Mouse (Mus musculus) lung, adult 2 months (tissue): ENCODE measurements around the gene Plgrkt. TPM values are rescaled to one million over a fixed set of nuclear protein-coding genes. Genes with fewer than 3 reads are reported as not detected.

Source experiments
- DNase-seq: peaks from one replicate; pipeline ENCODE4 v3.0.0; 2022
- H3K4me1 ChIP-seq: fragments of 200-500 bp; 2 replicates; pipeline ENCODE4 v1.6.1; 2011; ENCODE audit warnings: low read length; ENCODE audit not compliant: control insufficient read depth, insufficient read depth
- H3K4me3 ChIP-seq: fragments of 200-500 bp; replicated peaks from 2 replicates; pipeline ENCODE3; 2011; ENCODE audit warnings: low read depth, mild to moderate bottlenecking, control low read depth, low read length; ENCODE audit errors: extremely low read depth
- CTCF ChIP-seq: fragments of 200-500 bp; IDR thresholded peaks from 2 replicates; pipeline ENCODE4 v1.5.1; 2011; ENCODE audit warnings: mild to moderate bottlenecking, low read length, control low read depth; ENCODE audit not compliant: insufficient read depth
- POLR2A ChIP-seq: fragments of 200-500 bp; IDR thresholded peaks from 2 replicates; pipeline ENCODE4 v1.6.1; 2011; ENCODE audit warnings: low read depth, mild to moderate bottlenecking, control low read depth, low read length, borderline replicate concordance; ENCODE audit errors: extremely low read depth
- WGBS: fragments of 180-500 bp; shearing (Covaris S2); methylation state at CpG from one replicate; pipeline ENCODE4 v1.1.7; 2018; 5-methylcytosine and 5-hydroxymethylcytosine counted together
- polyA plus RNA-seq: library from polyadenylated mRNA; depleted of rRNA; stranded (reverse); fragments of >200 nt; gene quantifications from 2 replicates; pipeline ENCODE4 v1.2.3, GENCODE M21; 2012; rRNA removed

The Plgrkt gene
- polyA plus RNA-seq, 1 experiment: 56.1 TPM

DNA sequence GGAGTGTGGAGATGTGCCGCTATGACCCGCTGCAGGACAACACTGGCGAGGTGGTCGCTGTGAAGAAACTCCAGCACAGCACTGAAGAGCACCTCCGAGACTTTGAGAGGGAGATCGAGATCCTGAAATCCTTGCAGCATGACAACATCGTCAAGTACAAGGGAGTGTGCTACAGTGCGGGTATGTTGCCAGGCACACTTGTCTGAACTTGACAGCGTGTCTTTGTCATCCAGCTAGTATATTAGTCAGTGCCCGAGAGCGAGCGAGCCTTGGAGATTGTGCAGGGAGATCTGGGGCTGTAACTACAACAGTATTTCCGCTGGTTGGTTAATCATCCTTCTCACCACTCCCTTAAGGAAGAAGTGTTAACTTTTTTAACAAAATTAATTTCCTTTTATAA, 66.3 kb downstream of the Plgrkt start:
- WGBS: 90% methylated on average over 13 of the region's 13 CpGs
- Histone ChIP-seq H3K4me1 (no peaks in the 10 kb centered on the region), H3K4me3 (no peak overlapping the region)
- TF ChIP-seq POLR2A (no peak), CTCF (no peak)
- no peak for DNase-seq

Other genes starting within 250 kb of the Plgrkt start
- gene Jak2, start 115.6 kb downstream of the Plgrkt start, polyA plus RNA-seq: 7.3 and 8.9 TPM in 2 replicates
- gene Insl6, start 42.0 kb downstream of the Plgrkt start, polyA plus RNA-seq: 0.82 TPM in 1 of 2 replicates, not detected in the other
- not detected in 2 replicates for gene Rln1, start 32.7 kb downstream of the Plgrkt start, polyA plus RNA-seq
- 5.4 and 9.0 TPM in 2 replicates for gene Cd274, start 65 bp upstream of the Plgrkt start, polyA plus RNA-seq
- 0.29 and 0.37 TPM in 2 replicates for gene Pdcd1lg2, start 43.5 kb upstream of the Plgrkt start, polyA plus RNA-seq
- 12.3 and 19.1 TPM in 2 replicates for gene Ric1, start 154.9 kb upstream of the Plgrkt start, polyA plus RNA-seq